Mouse (Mus musculus): ENCODE measurements around the gene Dpep2nb.
"Not testable (repeated sequence)": the region's sequence is repeated elsewhere in the genome, so short reads cannot be mapped to it uniquely, and the experiment has no call there.

The Dpep2nb gene

GRCm38 (mm10) chr8:106005875-106006274 lies at the start of gene Dpep2nb:
TSS of gene Dpep2nb (minus strand) at chr8:106005975.
- no peak for DNase-seq

GRCm38 (mm10) chr8:106055038-106055437 lies 49.3 kb upstream of the Dpep2nb start:
- DNase-seq = peak; percentile 51 to 64

GRCm38 (mm10) chr8:106054190-106054811 lies 48.5 kb upstream of the Dpep2nb start:
- DNase-seq = peak; percentile 81 to 88

GRCm38 (mm10) chr8:106052510-106053089 lies 46.8 kb upstream of the Dpep2nb start:
- DNase-seq = peak; percentile 52 to 53

GRCm38 (mm10) chr8:106051068-106051467 lies 45.3 kb upstream of the Dpep2nb start:
- no peak for DNase-seq

- no peak for DNase-seq
Observed at GRCm38 (mm10) chr8:106049840-106050239, 44.1 kb upstream of the Dpep2nb start.

GRCm38 (mm10) chr8:106047854-106048630 lies 42.3 kb upstream of the Dpep2nb start:
- DNase-seq = no peak

GRCm38 (mm10) chr8:106046872-106047559 lies 41.2 kb upstream of the Dpep2nb start:
- no peak for DNase-seq

- DNase-seq = no peak
Observed at GRCm38 (mm10) chr8:106044151-106044550, 38.4 kb upstream of the Dpep2nb start.

- no peak for DNase-seq
Observed at GRCm38 (mm10) chr8:106043055-106043454, 37.3 kb upstream of the Dpep2nb start.

GRCm38 (mm10) chr8:106040218-106040617 lies 34.4 kb upstream of the Dpep2nb start:
- DNase-seq = peak; percentile 38 to 41

- no peak for DNase-seq
Observed at GRCm38 (mm10) chr8:106039605-106040004, 33.8 kb upstream of the Dpep2nb start.

- DNase-seq = no peak
Observed at GRCm38 (mm10) chr8:106038721-106039120, 32.9 kb upstream of the Dpep2nb start.

GRCm38 (mm10) chr8:106022483-106022882 lies 16.7 kb upstream of the Dpep2nb start:
- DNase-seq = peak; percentile 81

GRCm38 (mm10) chr8:106018039-106018438 lies 12.3 kb upstream of the Dpep2nb start:
- no peak for DNase-seq

GRCm38 (mm10) chr8:106017130-106017529 lies 11.4 kb upstream of the Dpep2nb start:
- DNase-seq = peak; percentile 43 to 67

GRCm38 (mm10) chr8:106016284-106016683 lies 10.5 kb upstream of the Dpep2nb start:
- no peak for DNase-seq

- DNase-seq = not testable (repeated sequence)
Observed at GRCm38 (mm10) chr8:106012203-106012602, 6.4 kb upstream of the Dpep2nb start.

- no peak for DNase-seq
Observed at GRCm38 (mm10) chr8:106011643-106011986, 5.8 kb upstream of the Dpep2nb start, which contains the start of gene Ddx28. TSS of gene Ddx28 (minus strand) at chr8:106011882.

- DNase-seq = peak; percentile 87 to 88
Observed at GRCm38 (mm10) chr8:106010748-106011642, 5.2 kb upstream of the Dpep2nb start.

GRCm38 (mm10) chr8:106007891-106008290 lies 2.1 kb upstream of the Dpep2nb start:
- DNase-seq = not testable (repeated sequence)

GRCm38 (mm10) chr8:106007135-106007534 lies 1.4 kb upstream of the Dpep2nb start:
- DNase-seq = no peak

Data from thymus, postnatal 36 days (tissue).